Mouse (Mus musculus): ENCODE data around the gene Orc3.
A peak's percentile ranks its signal among the peaks of the same experiment; 100 is the strongest.

Orc3 gene

GRCm38 (mm10) chr4:34614630-34615094 is at the start of gene Orc3, which contains the start of gene Rars2:
Gene Orc3 (minus strand): TSS chr4:34614944.
Gene Rars2 (plus strand): TSS chr4:34614957.
- peak; percentile 94 for DNase-seq

GRCm38 (mm10) chr4:34661927-34662326 is 47.2 kb upstream of the Orc3 start:
- DNase-seq = no peak

- DNase-seq = no peak
Measured at GRCm38 (mm10) chr4:34661514-34661913, 46.8 kb upstream of the Orc3 start.

- DNase-seq = no peak
Measured at GRCm38 (mm10) chr4:34659012-34659411, 44.3 kb upstream of the Orc3 start.

GRCm38 (mm10) chr4:34656101-34656500 is 41.4 kb upstream of the Orc3 start:
- DNase-seq = no peak

- no peak for DNase-seq
Measured at GRCm38 (mm10) chr4:34653179-34653578, 38.4 kb upstream of the Orc3 start.

- no peak for DNase-seq
Measured at GRCm38 (mm10) chr4:34644779-34645178, 30.0 kb upstream of the Orc3 start.

GRCm38 (mm10) chr4:34640731-34641130 is 26.0 kb upstream of the Orc3 start:
- no peak for DNase-seq

GRCm38 (mm10) chr4:34639745-34640364 is 25.1 kb upstream of the Orc3 start:
- no peak for DNase-seq

GRCm38 (mm10) chr4:34637851-34638250 is 23.1 kb upstream of the Orc3 start:
- no peak for DNase-seq

GRCm38 (mm10) chr4:34637386-34637785 is 22.6 kb upstream of the Orc3 start:
- DNase-seq = no peak

- DNase-seq = no peak
Measured at GRCm38 (mm10) chr4:34636036-34636435, 21.3 kb upstream of the Orc3 start.

- DNase-seq = no peak
Measured at GRCm38 (mm10) chr4:34634129-34634528, 19.4 kb upstream of the Orc3 start.

- DNase-seq = no peak
Measured at GRCm38 (mm10) chr4:34629956-34630355, 15.2 kb upstream of the Orc3 start.

GRCm38 (mm10) chr4:34626401-34626800 is 11.7 kb upstream of the Orc3 start:
- no peak for DNase-seq

GRCm38 (mm10) chr4:34625556-34625955 is 10.8 kb upstream of the Orc3 start:
- DNase-seq = no peak

- DNase-seq = no peak
Measured at GRCm38 (mm10) chr4:34616146-34616545, 1.4 kb upstream of the Orc3 start.

- peak; percentile 26 for DNase-seq
Measured at GRCm38 (mm10) chr4:34615303-34615702, 559 bp upstream of the Orc3 start.

GRCm38 (mm10) chr4:34613571-34614145 is 1.1 kb downstream of the Orc3 start:
- DNase-seq = peak; percentile 12

GRCm38 (mm10) chr4:34606658-34607057 is 8.1 kb downstream of the Orc3 start:
- no peak for DNase-seq

GRCm38 (mm10) chr4:34603123-34603522 is 11.6 kb downstream of the Orc3 start:
- DNase-seq = no peak

GRCm38 (mm10) chr4:34584871-34585607 is 29.7 kb downstream of the Orc3 start:
- DNase-seq = no peak

GRCm38 (mm10) chr4:34583427-34583826 is 31.3 kb downstream of the Orc3 start:
- no peak for DNase-seq

GRCm38 (mm10) chr4:34582476-34582875 is 32.3 kb downstream of the Orc3 start:
- DNase-seq = no peak
